ENCODE assay signal across 28 mouse cellular contexts in genomic region chr4:131113727-131114303, GRCm38 (mm10).
DNase-seq lines count a peak whose midpoint lies in the region; ATAC-seq and TF ChIP-seq lines count a peak whose summit lies in the region.
"Had no signal": no experiment of that assay in that cellular context is flagged by ENCODE, and none has a peak within 500 bp of the region (broad histone marks: within the 10 kb centered on the region; RNA-seq: fewer than 3 reads in every experiment).

No protein-coding gene starts in this region.

- H3K4me1 ChIP-seq in hindbrain, embryonic 12.5 days = peaks cover 3% of the 10 kb centered on the region; the same call in 1 of the 2 replicates
- peaks cover 25% of the 10 kb centered on the region for H3K4me1 ChIP-seq in hindbrain, embryonic 10.5 days (replicated peaks)
- peaks cover 15% of the 10 kb centered on the region for H3K4me1 ChIP-seq in hindbrain, embryonic 15.5 days (replicated peaks)
- H3K4me1 ChIP-seq in midbrain, postnatal 0 days (ENCODE audit: insufficient read depth, low read length) = no peaks in the 10 kb centered on the region
- H3K4me1 ChIP-seq in liver, embryonic 12.5 days = no peaks in the 10 kb centered on the region
- H3K4me1 ChIP-seq: embryonic facial prominence, embryonic 13.5 days; heart, embryonic 12.5 days; limb, embryonic 13.5 days; megakaryocyte, embryonic 14.5 days had no signal

- 35% methylated on average over 10 of the region's 10 CpGs for WGBS in hindbrain, embryonic 12.5 days
- WGBS in hindbrain, embryonic 10.5 days = 42% methylated on average over 10 of the region's 10 CpGs
- WGBS in hindbrain, embryonic 15.5 days = 28% methylated on average over 10 of the region's 10 CpGs
- WGBS in midbrain, postnatal 0 days = 27% methylated on average over 10 of the region's 10 CpGs
- WGBS in liver, embryonic 12.5 days (ENCODE audit: insufficient replicate concordance) = 40% methylated on average over 10 of the region's 10 CpGs

- H3K4me2 ChIP-seq in hindbrain, embryonic 12.5 days (replicated peaks) = no peak overlapping the region
- no peak overlapping the region for H3K4me2 ChIP-seq in hindbrain, embryonic 15.5 days
- H3K4me2 ChIP-seq in midbrain, postnatal 0 days (ENCODE audit: low read depth, low read length, poor library complexity, severe bottlenecking) = no peak overlapping the region
- H3K4me2 ChIP-seq in liver, embryonic 12.5 days = no peak overlapping the region
- H3K4me2 ChIP-seq: embryonic facial prominence, embryonic 13.5 days; forebrain, embryonic 15.5 days; heart, embryonic 12.5 days; limb, embryonic 13.5 days; liver, embryonic 11.5 days had no signal

- H3K9ac ChIP-seq in hindbrain, embryonic 12.5 days = no peak overlapping the region
- H3K9ac ChIP-seq in hindbrain, embryonic 15.5 days = no peak overlapping the region
- H3K9ac ChIP-seq in midbrain, postnatal 0 days (replicated peaks; ENCODE audit: low read length, poor library complexity, severe bottlenecking) = no peak overlapping the region
- no peak overlapping the region for H3K9ac ChIP-seq in liver, embryonic 12.5 days
- H3K9ac ChIP-seq: embryonic facial prominence, embryonic 13.5 days; forebrain, embryonic 15.5 days; heart, embryonic 12.5 days; limb, embryonic 13.5 days; liver, postnatal 0 days had no signal

- TF ChIP-seq POLR2A in brain, embryonic 14.5 days (IDR thresholded peaks at IDR 0.05; ENCODE audit: borderline replicate concordance, extremely low read depth, insufficient read depth, insufficient read length, poor library complexity, severe bottlenecking) = no peak

- DNase-seq in hindbrain, embryonic 10.5 days (ENCODE audit: low spot score) = no peak
- DNase-seq in brain, embryonic 14.5 days (ENCODE audit: low read depth) = peak; percentile 79
- peak; percentile 40 for DNase-seq in midbrain, postnatal 0 days (ENCODE audit: low spot score)
- DNase-seq in thymus, postnatal 25 days = no peak
- DNase-seq: adrenal gland, postnatal 25 days; cerebellum, adult 18-20 months; gastrocnemius, adult 2 months; gastrocnemius, postnatal 36 days; heart, adult 2 months; heart, postnatal 4 days; kidney, adult 18-20 months; kidney, postnatal 36 days; liver, postnatal 0 days; lung, postnatal 4 days; retina, postnatal 1 day; right cerebral cortex, postnatal 14 days; thymus, postnatal 14 days had no signal

- no peak overlapping the region for H3K4me3 ChIP-seq in hindbrain, embryonic 12.5 days
- H3K4me3 ChIP-seq in hindbrain, embryonic 10.5 days = no peak overlapping the region
- no peak overlapping the region for H3K4me3 ChIP-seq in hindbrain, embryonic 15.5 days
- H3K4me3 ChIP-seq in midbrain, postnatal 0 days (ENCODE audit: low read depth, low read length) = no peak overlapping the region
- H3K4me3 ChIP-seq in liver, embryonic 12.5 days = no peak overlapping the region
- H3K4me3 ChIP-seq: embryonic facial prominence, embryonic 13.5 days; forebrain, embryonic 15.5 days; gastrocnemius, adult 2 months; heart, adult 2 months; heart, embryonic 12.5 days; layer of hippocampus, adult 2 months; limb, embryonic 13.5 days; megakaryocyte, embryonic 14.5 days had no signal

- H3K27ac ChIP-seq in hindbrain, embryonic 12.5 days = no peak overlapping the region
- H3K27ac ChIP-seq in hindbrain, embryonic 10.5 days = no peak overlapping the region
- peak overlapping the region; percentile 37; the same call in 1 of the 2 replicates for H3K27ac ChIP-seq in hindbrain, embryonic 15.5 days (replicated peaks)
- H3K27ac ChIP-seq in midbrain, postnatal 0 days (ENCODE audit: low read depth, low read length) = no peak overlapping the region
- H3K27ac ChIP-seq in liver, embryonic 12.5 days = no peak overlapping the region
- H3K27ac ChIP-seq: embryonic facial prominence, embryonic 13.5 days; forebrain, embryonic 15.5 days; gastrocnemius, adult 2 months; heart, adult 2 months; limb, embryonic 13.5 days had no signal

- H3K27me3 ChIP-seq in hindbrain, embryonic 12.5 days = peaks cover 7% of the 10 kb centered on the region; the same call in 1 of the 2 replicates
- peaks cover 7% of the 10 kb centered on the region; the same call in 1 of the 2 replicates for H3K27me3 ChIP-seq in hindbrain, embryonic 10.5 days (ENCODE audit: insufficient read depth, poor library complexity, severe bottlenecking)
- no peaks in the 10 kb centered on the region for H3K27me3 ChIP-seq in hindbrain, embryonic 15.5 days
- H3K27me3 ChIP-seq in midbrain, postnatal 0 days (ENCODE audit: insufficient read depth, low read length) = no peaks in the 10 kb centered on the region; the same call in 1 of the 2 replicates
- 0 out of 2 replicates have a peak, but pooled peaks cover 8% of the 10 kb centered on the region for H3K27me3 ChIP-seq in liver, embryonic 12.5 days (replicated peaks)
- H3K27me3 ChIP-seq: forebrain, embryonic 15.5 days had no signal

- H3K9me3 ChIP-seq in hindbrain, embryonic 12.5 days (replicated peaks) = no peaks in the 10 kb centered on the region
- no peaks in the 10 kb centered on the region for H3K9me3 ChIP-seq in hindbrain, embryonic 10.5 days
- H3K9me3 ChIP-seq in hindbrain, embryonic 15.5 days = no peaks in the 10 kb centered on the region
- H3K9me3 ChIP-seq in midbrain, postnatal 0 days (ENCODE audit: low read length) = no peaks in the 10 kb centered on the region
- no peaks in the 10 kb centered on the region for H3K9me3 ChIP-seq in liver, embryonic 12.5 days (replicated peaks)
- H3K9me3 ChIP-seq: embryonic facial prominence, embryonic 13.5 days; forebrain, embryonic 15.5 days; heart, embryonic 12.5 days; limb, embryonic 13.5 days; megakaryocyte, embryonic 14.5 days had no signal

- ATAC-seq in hindbrain, embryonic 12.5 days (ENCODE audit: low FRiP score) = peak; percentile 9; the same call in 1 of the 2 replicates
- ATAC-seq in hindbrain, embryonic 15.5 days (ENCODE audit: low FRiP score, low read depth) = peak; percentile 27; the same call in 1 of the 2 replicates
- ATAC-seq in midbrain, postnatal 0 days (ENCODE audit: low FRiP score) = 0 out of 2 replicates have a peak, but pooled peaks have one; percentile 13
- ATAC-seq in liver, embryonic 12.5 days = no peak
- ATAC-seq: CD4-positive, CD25-positive, alpha-beta regulatory T cell, adult 4 months; forebrain, embryonic 15.5 days; liver, postnatal 0 days had no signal

- H3K36me3 ChIP-seq in hindbrain, embryonic 12.5 days = no peaks in the 10 kb centered on the region
- H3K36me3 ChIP-seq in hindbrain, embryonic 10.5 days = no peaks in the 10 kb centered on the region
- no peaks in the 10 kb centered on the region for H3K36me3 ChIP-seq in hindbrain, embryonic 15.5 days
- H3K36me3 ChIP-seq in midbrain, postnatal 0 days (ENCODE audit: insufficient read depth, low read length) = no peaks in the 10 kb centered on the region
- H3K36me3 ChIP-seq in liver, embryonic 12.5 days = no peaks in the 10 kb centered on the region
- H3K36me3 ChIP-seq: embryonic facial prominence, embryonic 13.5 days; forebrain, embryonic 15.5 days; heart, embryonic 12.5 days; limb, embryonic 13.5 days had no signal

- TF ChIP-seq CTCF in brain, embryonic 14.5 days (IDR thresholded peaks at IDR 0.05; ENCODE audit: borderline replicate concordance, extremely low read depth, insufficient read depth, insufficient read length) = no peak
- TF ChIP-seq CTCF in midbrain, postnatal 0 days (IDR thresholded peaks at IDR 0.05) = no peak

Comparison
In these comparisons a context has a peak if more than half of its experiments do, and no peak if none do; other contexts are left out.
1. DNase-seq: peak in brain, embryonic 14.5 days (single experiment) and midbrain, postnatal 0 days (single experiment); none in hindbrain, embryonic 10.5 days (single experiment) and thymus, postnatal 25 days (single experiment).